Mouse (Mus musculus) B cell, adult 62 days (primary cell): Measurements from ENCODE around the gene Kti12. TPM values are rescaled to one million over a fixed set of nuclear protein-coding genes. Genes with fewer than 3 reads are reported as not detected.

Source experiments
- total RNA-seq: library from RNA; stranded (reverse); gene quantifications from 4 replicates; pipeline ENCODE4 v1.2.4, GENCODE M21; 2023

The Kti12 gene
- 22.9 to 26.7 TPM (median 25.6 TPM) in 4 replicates for total RNA-seq

DNA sequence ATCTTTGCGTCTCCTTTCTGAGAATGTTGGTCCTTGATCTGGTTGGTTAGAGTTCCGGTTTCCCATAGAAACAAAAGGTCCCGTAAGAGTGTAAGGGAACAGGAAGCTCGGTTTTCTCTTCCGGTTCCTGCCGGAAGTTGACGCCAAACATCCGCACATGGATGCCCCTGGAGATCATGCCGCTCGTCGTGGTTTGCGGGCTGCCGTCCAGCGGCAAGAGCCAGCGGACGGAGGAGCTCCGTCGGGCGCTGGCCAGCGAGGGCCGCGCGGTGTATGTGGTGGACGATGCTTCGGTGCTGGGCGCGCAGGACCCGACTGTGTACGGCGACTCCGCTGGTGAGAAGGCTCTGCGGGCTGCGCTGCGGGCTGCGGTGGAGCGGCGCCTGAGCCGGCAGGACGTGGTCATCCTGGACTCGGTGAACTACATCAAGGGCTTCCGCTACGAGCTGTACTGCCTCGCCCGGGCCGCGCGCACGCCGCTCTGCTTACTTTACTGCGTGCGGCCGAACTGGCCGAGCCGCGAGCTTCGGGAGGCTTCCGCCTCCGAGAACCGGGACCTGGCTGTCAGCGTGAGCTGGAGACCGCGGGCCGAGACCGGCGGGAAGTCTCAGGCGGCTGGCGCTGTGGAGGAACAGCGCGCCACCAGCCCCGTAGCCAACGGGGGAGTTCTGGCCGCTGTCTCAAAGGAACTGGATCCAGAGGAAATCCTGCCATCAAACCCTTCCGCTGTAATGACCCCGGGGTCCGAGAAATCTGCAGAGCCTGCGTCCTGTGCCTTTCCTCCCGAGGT lies at the start of gene Kti12:
Gene Kti12 (plus strand): TSS at position 71 of the 790 bp plus-strand sequence.

DNA sequence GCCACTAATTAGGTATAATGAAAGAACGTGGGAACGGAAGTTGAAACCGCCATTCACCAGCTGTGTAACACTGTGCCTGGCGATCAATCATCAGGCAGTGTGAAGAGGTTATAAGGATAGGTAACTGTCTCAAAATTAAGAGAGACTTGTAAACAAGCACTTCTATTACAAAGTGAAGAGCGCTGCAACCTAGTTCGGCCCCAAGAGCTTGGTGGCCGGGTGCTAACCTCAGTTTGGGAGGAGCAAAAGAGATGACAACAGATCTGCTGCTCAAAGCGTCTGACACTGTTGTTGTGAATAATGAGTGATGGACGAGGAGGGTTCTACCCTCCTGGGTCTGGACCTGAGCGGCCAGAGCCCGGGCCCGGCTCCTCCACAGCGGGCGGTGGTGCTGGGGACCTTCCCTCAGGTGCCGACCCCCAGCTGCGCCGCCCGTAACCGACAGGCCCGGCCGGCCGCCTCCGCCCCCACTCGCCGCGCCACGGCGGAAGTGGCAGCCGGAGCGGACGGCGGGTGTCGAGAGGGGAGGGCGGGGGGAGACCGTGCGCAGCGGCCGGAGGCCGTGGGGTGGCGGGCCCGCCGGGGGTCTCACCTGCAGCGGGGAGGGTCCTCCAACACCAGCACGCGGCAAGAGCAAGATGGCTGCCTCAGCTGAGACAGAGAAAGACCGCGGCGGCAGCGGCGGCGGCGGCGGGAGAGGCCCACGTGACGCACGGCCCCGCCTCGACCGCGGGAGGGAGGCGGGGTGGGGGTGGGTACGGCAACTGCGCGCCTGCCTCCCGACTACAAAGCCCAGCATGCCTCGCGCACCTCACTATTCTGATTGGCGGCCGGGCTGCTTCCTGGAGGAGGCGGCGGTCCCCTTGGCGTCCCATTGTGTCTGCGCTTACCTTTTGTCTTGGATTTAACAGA lies 14.4 kb upstream of the Kti12 start, which contains the start of gene Btf3l4:
Gene Btf3l4 (minus strand): TSS at position 699 of the 912 bp plus-strand sequence.

DNA sequence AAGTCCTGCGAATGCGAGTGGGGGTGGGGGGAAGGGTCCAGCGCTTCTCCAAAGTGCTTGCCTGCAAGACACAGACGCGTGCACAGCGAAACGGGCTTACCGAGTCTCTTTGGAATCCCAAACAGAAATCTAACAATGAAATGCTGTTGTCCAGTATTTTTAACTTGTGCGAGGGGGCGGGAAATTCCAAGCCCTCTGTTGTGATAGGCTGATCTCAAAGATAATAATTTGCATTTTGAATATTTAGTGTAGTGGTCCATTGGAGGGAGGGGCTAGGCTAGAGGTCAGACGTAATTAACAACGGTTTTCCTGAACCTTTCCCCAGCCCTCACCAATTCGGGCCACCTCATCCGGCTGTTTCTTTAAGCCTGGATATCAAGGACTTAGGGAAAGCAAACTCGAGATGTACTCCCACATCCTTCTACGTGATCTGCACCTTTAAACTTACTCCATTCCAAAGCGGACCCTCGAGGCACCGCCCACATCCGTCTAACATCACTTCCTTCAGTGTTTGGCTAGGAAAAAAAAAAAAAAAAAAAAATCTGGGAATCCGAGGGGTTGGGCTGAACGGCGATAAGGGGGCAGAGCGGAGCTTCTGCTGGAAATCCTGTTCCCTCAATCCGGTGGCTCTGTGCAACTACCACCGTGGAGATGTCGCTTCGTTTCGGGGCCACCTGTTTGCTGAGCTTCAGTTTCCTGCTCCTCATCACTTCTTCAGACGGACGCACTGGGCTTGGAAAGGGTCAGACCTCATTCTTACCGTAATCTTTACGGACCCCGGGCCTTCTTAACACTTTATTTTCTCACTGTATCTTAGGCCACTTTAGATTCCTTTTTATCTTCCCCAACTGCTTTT lies 13.2 kb upstream of the Kti12 start, which contains the start of gene Txndc12:
Gene Txndc12 (plus strand): TSS at position 487 of the 856 bp plus-strand sequence.

DNA sequence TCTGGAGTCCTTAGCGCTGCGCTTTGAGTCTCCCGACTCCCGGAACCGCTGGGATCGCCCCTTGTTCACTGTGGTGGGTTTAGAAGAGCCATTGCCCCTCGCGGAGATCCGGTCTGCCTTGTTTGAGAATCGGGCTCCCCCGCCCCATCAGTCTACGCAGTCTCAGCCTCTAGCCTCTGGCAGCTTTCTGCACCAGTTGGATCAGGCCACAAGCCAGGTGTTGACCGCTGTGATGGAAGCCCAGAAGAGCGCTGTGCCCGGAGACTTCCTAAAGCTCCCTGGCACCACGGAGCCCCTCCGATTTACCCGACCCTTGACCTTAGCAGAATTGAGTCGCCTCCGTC lies 892 bp downstream of the Kti12 start, which contains the start of gene A730015C16Rik:
Gene A730015C16Rik (minus strand): TSS at position 115 of the 344 bp plus-strand sequence.

DNA sequence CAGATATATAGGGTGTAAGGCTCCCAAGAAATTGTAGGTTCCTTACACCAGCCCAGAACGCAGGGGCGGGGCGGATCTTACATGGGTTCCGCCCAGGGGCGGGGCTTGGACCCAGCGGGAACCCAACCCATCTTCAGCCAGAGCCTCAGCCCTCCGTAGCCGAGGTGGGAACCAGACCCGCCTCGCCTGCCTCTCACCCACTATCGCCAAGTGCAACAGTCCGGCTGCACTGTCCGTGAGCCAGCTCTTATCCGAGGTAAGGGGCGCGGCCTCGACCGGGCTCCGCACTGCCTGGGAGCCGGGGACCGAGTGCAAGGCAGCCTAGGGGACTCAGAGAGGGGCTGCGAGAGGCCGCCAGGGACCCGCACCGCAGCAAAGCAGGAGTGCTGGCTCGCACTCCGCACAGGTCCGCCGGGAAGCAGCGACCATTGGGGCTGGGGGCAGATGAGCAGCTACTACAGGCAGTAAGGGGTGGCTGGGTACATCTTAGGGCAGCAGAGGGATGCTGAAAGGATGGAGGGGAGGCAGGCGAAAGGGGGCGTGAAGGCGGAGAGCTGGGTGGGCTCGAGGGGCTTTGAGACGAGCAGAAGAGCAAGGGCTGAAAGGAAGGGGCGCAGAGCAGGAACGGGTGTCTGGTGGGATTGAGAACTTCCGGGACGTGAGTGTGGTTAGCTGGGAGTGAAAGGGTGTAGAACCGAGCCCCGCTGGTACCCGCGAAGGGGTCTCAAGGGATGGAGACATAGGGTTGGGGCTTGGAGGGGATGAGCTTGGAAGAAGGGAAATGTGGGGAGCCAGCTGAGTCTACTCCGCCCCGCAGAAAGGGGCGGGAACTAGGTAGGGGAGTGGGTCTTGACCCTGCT lies 31.6 kb downstream of the Kti12 start, which contains the start of gene Rab3b:
Gene Rab3b (plus strand): TSS at position 101 of the 860 bp plus-strand sequence.

Other genes starting within 250 kb of the Kti12 start
- 107 to 116 TPM (median 111 TPM) in 4 replicates for gene Cc2d1b, start 227.8 kb upstream of the Kti12 start, total RNA-seq
- not detected in 4 replicates for gene 3110021N24Rik, start 128.1 kb upstream of the Kti12 start, total RNA-seq
- gene Zfyve9, start 67.0 kb upstream of the Kti12 start, total RNA-seq = 0.15 to 0.28 TPM (median 0.18 TPM) in 3 of 4 replicates, not detected in the other
- gene Btf3l4, start 14.2 kb upstream of the Kti12 start, total RNA-seq = 65.3 to 70.0 TPM (median 67.5 TPM) in 4 replicates
- 25.8 to 30.8 TPM (median 28.1 TPM) in 4 replicates for gene Txndc12, start 13.2 kb upstream of the Kti12 start, total RNA-seq
- 0.47 to 0.48 TPM in 2 of 4 replicates, not detected in the others for gene A730015C16Rik, start 834 bp downstream of the Kti12 start, total RNA-seq
- gene Rab3b, start 31.3 kb downstream of the Kti12 start, total RNA-seq = 0.33 to 0.34 TPM in 2 of 4 replicates, not detected in the others
- 194 to 242 TPM (median 235 TPM) in 4 replicates for gene Nrd1, start 152.9 kb downstream of the Kti12 start, total RNA-seq